Mouse (Mus musculus) intestine, embryonic 16.5 days (tissue): ENCODE data around the gene Mpg. TPM values are rescaled to one million over a fixed set of nuclear protein-coding genes. Genes with fewer than 3 reads are reported as not detected.

Experiments
- ATAC-seq: fragments of 200-750 bp; cut with Nextera tagmentation; 2 replicates; pipeline ENCODE4 v1.8.0; 2017; ENCODE audit warnings: moderate TSS enrichment, moderate library complexity
- H3K27ac ChIP-seq: fragments of 300-500 bp; sonication (generic); 2 replicates; pipeline ENCODE4 v1.5.1; 2014; ENCODE audit warnings: mild to moderate bottlenecking, low read length
- H3K27me3 ChIP-seq: fragments of 300-500 bp; sonication (generic); replicated peaks from 2 replicates; pipeline ENCODE4 v1.6.1; 2014; ENCODE audit warnings: low read length, control low read depth, mixed read lengths; ENCODE audit not compliant: control insufficient read depth, insufficient read depth
- H3K36me3 ChIP-seq: fragments of 300-500 bp; sonication (generic); 2 replicates; pipeline ENCODE4 v1.6.1; 2014; ENCODE audit warnings: low read length, control low read depth; ENCODE audit not compliant: control insufficient read depth, insufficient read depth
- H3K4me1 ChIP-seq: fragments of 300-500 bp; sonication (generic); 2 replicates; pipeline ENCODE4 v1.6.1; 2014; ENCODE audit warnings: low read length, control low read depth, mixed read lengths; ENCODE audit not compliant: control insufficient read depth, insufficient read depth
- H3K4me2 ChIP-seq: fragments of 300-500 bp; sonication (generic); 2 replicates; pipeline ENCODE4 v1.6.1; 2014; ENCODE audit warnings: low read depth, low read length, control low read depth
- H3K4me3 ChIP-seq: fragments of 300-500 bp; sonication (generic); 2 replicates; pipeline ENCODE4 v1.5.1; 2014; ENCODE audit warnings: mild to moderate bottlenecking, low read length
- H3K9ac ChIP-seq: fragments of 300-500 bp; sonication (generic); 2 replicates; pipeline ENCODE4 v1.6.1; 2014; ENCODE audit warnings: low read depth, low read length
- H3K9me3 ChIP-seq: fragments of 300-500 bp; sonication (generic); 2 replicates; pipeline ENCODE4 v1.6.1; 2016; ENCODE audit warnings: low read length, control low read depth; ENCODE audit not compliant: control insufficient read depth
- WGBS: fragments of 180-500 bp; shearing (Covaris S2); extraction: QIAGEN DNeasy Blood & Tissue Kit; methylation state at CpG from one replicate; pipeline ENCODE4 v1.1.7; 2014; 5-methylcytosine and 5-hydroxymethylcytosine counted together
- polyA plus RNA-seq: library from polyadenylated mRNA; unstranded; fragments of >200 nt; fragmentation: Nextera tagmentation; extraction: Ambion mirVana; gene quantifications from 2 replicates; pipeline ENCODE4 v1.2.1, GENCODE M21; 2015

Mpg gene
- 32.6 and 33.8 TPM in 2 replicates for polyA plus RNA-seq

DNA sequence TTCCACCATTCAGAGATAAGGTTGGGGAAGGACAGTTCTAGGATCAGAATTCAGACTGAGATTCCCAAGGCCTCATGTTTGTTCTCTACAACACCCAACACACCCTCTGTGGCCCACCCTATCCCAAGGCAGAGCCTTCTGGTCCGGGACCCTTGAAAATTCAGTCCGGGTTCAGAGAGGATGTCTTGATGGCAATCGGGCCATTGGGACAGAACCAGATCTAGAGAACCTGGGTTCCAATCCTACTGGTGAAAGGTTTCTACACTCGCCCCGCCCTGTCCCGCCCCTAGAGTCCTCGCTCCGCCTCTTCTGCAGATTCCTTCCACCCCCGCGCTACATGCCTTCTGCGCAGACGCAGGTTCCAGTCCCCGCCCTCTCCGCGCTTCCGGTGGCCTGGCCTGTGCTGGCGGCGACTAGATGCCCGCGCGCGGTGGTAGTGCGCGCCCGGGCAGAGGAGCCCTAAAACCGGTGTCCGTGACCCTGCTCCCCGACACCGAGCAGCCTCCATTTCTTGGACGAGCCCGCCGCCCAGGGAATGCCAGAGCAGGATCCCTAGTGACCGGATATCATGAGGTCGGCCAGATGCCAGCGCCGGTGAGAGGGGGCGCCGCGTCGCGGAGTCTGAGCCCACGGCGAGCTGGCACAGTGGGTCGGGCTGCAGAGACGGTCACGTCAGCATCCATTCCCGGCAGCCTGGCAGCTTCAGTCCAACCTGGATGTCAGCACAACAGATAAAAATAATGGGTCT, at the start of gene Mpg:
Gene Mpg, plus strand, starts transcription at position 382 of the 748 bp plus-strand sequence.
- Histone ChIP-seq H3K27me3 (no peaks in the 10 kb centered on the region), H3K4me3 (peak within 1 kb of the TSS; percentile 71), H3K36me3 (peaks cover 5% of the 10 kb centered on the region; the same call in 1 of the 2 replicates), H3K4me1 (peaks cover 41% of the 10 kb centered on the region), H3K9me3 (no peaks in the 10 kb centered on the region), H3K4me2 (peak within 1 kb of the TSS; percentile 70), H3K27ac (peak within 1 kb of the TSS; percentile 96), H3K9ac (peak within 1 kb of the TSS; percentile 86)
- WGBS: 3% methylated on average over 47 of the region's 47 CpGs
- ATAC-seq: peak; percentile 66

DNA sequence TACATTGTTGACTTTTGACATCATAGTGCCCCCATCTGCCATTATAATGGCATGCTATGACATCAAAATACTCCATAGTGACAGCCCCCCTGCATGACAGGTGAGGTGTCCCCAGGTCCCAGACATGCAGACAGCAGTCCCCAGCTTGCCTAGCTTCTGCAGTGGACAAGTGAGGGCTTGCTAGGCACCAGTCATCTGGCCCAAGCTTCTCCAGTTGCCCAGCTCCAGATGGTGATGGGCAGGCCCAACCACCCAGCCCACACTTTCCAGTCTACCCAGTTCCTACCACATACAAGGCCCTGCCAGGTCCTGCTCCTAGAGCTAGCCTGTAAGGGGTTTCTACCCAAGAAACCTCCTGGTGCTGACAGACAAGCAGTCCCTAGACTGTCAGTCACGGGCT, 47.8 kb upstream of the Mpg start:
- no peaks in the 10 kb centered on the region for H3K27me3 ChIP-seq
- H3K9me3 ChIP-seq: no peaks in the 10 kb centered on the region
- no peak overlapping the region for H3K27ac ChIP-seq
- no peak overlapping the region for H3K4me2 ChIP-seq
- no peak overlapping the region for H3K4me3 ChIP-seq
- H3K9ac ChIP-seq: no peak overlapping the region
- no peak for ATAC-seq
- H3K4me1 ChIP-seq: no peaks in the 10 kb centered on the region
- 71% methylated on average over 1 of the region's 1 CpGs for WGBS
- no peaks in the 10 kb centered on the region for H3K36me3 ChIP-seq

DNA sequence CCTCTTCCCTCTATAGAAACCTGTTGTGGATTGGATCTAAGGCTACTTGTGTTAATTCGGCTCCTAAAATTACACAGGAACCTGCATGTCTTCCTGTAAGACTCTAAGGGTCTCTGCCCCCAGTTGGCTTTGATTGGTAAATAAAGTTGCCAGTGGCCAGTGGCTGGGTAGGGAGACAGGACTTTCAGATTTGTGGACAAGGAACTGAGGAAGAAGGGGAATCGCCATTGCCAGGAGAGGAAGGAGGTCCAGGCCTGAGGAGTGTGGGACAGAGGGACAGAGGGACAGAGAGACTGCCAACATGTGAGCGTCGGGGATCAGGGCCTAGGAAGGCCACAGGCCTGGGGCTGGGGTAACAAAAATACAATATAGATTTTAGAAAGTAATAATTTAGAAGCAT, 45.1 kb upstream of the Mpg start:
- Histone ChIP-seq H3K27ac (no peak overlapping the region), H3K9me3 (no peaks in the 10 kb centered on the region), H3K9ac (no peak overlapping the region), H3K4me2 (no peak overlapping the region), H3K27me3 (no peaks in the 10 kb centered on the region), H3K36me3 (no peaks in the 10 kb centered on the region), H3K4me3 (no peak overlapping the region), H3K4me1 (no peaks in the 10 kb centered on the region)
- no peak for ATAC-seq
- 83% methylated on average over 4 of the region's 4 CpGs for WGBS

DNA sequence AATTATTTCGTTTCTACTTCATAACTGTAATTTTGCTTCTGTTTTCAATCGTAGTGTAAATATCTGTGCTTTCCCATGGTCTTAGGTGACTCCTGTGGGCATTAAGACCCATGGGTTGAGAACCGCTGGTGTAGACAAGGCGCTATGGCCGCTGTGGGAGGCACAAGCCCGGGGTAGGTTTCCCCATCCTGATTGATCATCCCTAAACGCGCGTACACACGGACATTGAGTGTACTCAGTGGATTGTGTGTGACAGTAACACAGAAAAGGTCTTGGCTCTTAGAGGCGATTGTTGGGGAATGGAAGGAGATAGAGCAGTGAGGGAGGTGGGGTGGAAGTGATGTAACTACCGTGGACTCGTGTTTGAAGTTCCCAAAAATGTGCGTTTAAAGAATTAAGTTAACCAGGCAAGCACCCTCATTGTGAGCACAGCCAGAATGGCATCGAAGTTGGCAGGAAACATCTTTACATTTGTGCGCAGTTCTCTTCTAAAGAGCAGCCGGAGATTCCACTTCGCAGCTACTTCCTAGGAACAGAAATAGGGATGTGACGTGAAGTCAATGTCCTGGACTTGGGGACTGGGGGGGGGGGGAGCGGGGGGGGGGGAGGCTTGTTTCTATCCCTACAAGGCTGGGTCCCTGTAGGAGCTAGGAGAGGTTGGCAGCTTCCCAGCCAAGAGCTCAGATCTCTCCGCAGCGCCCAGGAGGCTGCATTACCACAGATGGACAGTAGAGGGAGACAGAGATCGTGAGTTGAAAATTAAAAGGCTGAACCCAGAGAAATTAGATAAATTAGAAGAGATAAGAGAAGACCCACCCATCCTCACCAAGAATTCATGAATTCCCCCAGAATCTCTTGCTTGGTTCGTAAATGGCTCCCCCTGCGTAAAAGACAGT, 44.1 kb upstream of the Mpg start:
- no peaks in the 10 kb centered on the region for H3K9me3 ChIP-seq
- no peak overlapping the region for H3K27ac ChIP-seq
- no peaks in the 10 kb centered on the region for H3K4me1 ChIP-seq
- WGBS: 46% methylated on average over 24 of the region's 25 CpGs
- H3K36me3 ChIP-seq: no peaks in the 10 kb centered on the region
- no peak overlapping the region for H3K4me2 ChIP-seq
- H3K4me3 ChIP-seq: no peak overlapping the region
- H3K9ac ChIP-seq: no peak overlapping the region
- ATAC-seq: peak; percentile 59
- H3K27me3 ChIP-seq: no peaks in the 10 kb centered on the region

DNA sequence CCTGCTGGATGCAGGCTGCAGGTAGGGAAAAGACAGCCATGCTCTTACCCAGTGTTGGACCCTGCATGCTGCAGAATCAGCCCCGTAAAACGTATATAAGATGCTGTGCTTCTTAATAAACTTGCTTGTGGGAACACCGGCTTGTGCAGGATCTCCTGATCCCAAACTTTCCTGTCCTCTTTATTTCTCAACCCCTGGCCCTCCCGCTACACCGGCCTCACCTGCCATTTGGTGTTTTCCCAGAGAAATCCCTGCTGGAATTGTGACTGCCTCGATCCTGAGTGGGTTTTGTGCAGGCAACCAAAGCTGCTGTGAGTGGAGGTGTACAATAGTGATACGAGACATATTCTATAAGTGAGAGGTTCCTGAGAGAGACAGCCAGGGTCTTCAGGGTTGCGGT, 41.8 kb upstream of the Mpg start:
- Histone ChIP-seq H3K36me3 (no peaks in the 10 kb centered on the region), H3K27ac (no peak overlapping the region), H3K9me3 (no peaks in the 10 kb centered on the region), H3K4me3 (no peak overlapping the region), H3K4me2 (no peak overlapping the region), H3K27me3 (no peaks in the 10 kb centered on the region), H3K9ac (no peak overlapping the region), H3K4me1 (no peaks in the 10 kb centered on the region)
- WGBS: 81% methylated on average over 8 of the region's 8 CpGs
- ATAC-seq: no peak

DNA sequence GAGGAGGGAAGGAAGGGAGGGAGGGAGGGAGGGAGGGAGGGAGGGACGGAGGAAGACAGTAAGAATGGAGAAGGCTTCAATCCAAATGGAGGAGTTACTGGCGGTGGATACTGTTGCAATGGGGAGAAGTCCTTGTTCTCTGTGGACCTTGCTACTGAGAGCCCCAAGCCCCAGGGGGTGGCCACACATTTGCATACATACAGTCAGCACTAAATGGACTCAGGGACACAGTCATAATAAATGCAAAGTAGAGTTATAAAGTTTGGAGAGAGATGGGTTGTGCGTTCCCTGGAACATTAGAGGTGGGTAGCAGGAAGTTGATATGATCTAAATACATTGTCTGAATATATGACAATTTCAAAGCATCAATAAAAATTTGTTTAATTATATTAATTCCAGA, 40.3 kb upstream of the Mpg start:
- no peak overlapping the region for H3K4me3 ChIP-seq
- WGBS: 67% methylated on average over 3 of the region's 3 CpGs
- ATAC-seq: no peak

DNA sequence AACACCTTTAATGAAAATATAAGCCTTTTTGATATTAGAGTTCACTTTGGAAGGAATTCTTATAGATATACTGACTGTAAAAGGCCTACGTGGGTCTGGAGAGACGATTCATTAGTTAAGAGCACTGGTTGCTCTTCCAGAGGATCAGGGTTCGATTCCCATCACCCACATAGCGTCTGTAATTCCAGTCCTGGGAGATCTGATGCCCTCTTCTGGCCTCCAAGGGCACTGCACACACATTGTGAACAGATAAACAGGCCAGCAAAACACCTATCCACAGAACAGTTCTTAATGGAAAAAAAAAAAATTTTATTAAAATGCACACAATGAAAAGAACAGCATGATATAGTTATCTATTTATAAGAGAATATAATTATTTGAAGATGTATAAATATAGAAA, 39.0 kb upstream of the Mpg start:
- Histone ChIP-seq H3K9me3 (no peaks in the 10 kb centered on the region), H3K27me3 (no peaks in the 10 kb centered on the region), H3K4me3 (no peak overlapping the region), H3K36me3 (no peaks in the 10 kb centered on the region), H3K4me2 (no peak overlapping the region), H3K27ac (no peak overlapping the region), H3K9ac (no peak overlapping the region), H3K4me1 (no peaks in the 10 kb centered on the region)
- ATAC-seq: no peak
- WGBS: 91% methylated on average over 4 of the region's 4 CpGs

More for the DNA sequence above, 40.3 kb upstream of the Mpg start:
- Histone ChIP-seq H3K9ac (no peak overlapping the region), H3K4me2 (no peak overlapping the region), H3K27ac (no peak overlapping the region), H3K9me3 (no peaks in the 10 kb centered on the region), H3K27me3 (no peaks in the 10 kb centered on the region), H3K36me3 (no peaks in the 10 kb centered on the region), H3K4me1 (no peaks in the 10 kb centered on the region)

DNA sequence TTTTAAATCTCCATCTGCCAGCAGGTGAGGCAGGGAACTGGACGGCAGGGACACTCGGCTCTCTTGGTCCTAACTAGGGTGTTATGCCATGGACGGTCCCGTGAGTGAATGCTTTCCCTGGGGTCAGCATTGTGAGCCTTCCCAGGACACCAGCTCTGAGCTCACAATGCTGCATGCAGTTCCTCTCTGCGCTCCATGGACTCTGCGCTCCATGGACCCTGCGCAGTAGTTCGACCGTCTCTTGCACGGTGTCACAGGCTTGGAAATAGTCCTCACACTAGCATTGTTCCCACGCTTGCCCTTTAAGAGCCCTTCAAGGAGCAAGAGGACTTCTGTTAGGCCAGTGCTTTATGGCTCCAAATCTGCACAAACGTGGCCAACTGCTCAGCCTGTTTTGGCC, 37.4 kb upstream of the Mpg start:
- Histone ChIP-seq H3K4me2 (no peak overlapping the region), H3K4me1 (no peaks in the 10 kb centered on the region), H3K9me3 (no peaks in the 10 kb centered on the region), H3K36me3 (no peaks in the 10 kb centered on the region), H3K27ac (no peak overlapping the region), H3K9ac (no peak overlapping the region), H3K27me3 (no peaks in the 10 kb centered on the region), H3K4me3 (no peak overlapping the region)
- no peak for ATAC-seq
- 80% methylated on average over 12 of the region's 12 CpGs for WGBS

DNA sequence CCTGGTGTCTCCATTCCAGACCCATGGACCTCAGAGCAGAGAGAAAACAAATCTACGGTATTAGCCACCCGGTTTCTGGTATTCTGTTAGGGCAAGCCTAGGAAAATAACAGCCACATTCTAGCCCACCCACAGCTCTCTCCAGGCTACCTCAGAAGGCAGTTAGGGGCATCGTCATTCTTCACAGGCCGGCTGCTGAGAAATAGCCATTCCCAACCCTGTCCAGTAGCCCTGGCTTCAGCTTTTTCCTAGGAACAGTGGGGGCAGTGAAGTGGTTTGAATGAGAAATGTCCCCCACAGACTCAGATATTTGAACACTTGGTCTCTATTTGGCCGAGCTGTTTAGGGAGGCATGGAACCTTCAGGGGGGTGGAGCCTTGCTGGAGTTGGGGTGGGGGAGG, 36.9 kb upstream of the Mpg start:
- WGBS: 68% methylated on average over 5 of the region's 5 CpGs
- no peak overlapping the region for H3K27ac ChIP-seq
- H3K4me1 ChIP-seq: no peaks in the 10 kb centered on the region
- no peaks in the 10 kb centered on the region for H3K27me3 ChIP-seq
- H3K4me3 ChIP-seq: no peak overlapping the region
- no peak for ATAC-seq
- H3K9ac ChIP-seq: no peak overlapping the region
- no peaks in the 10 kb centered on the region for H3K9me3 ChIP-seq
- no peaks in the 10 kb centered on the region for H3K36me3 ChIP-seq
- H3K4me2 ChIP-seq: no peak overlapping the region
